Mouse (Mus musculus) heart, postnatal 0 days (tissue): ENCODE data around the gene Phactr1.

Experiments used
- CTCF ChIP-seq: IDR thresholded peaks from 2 replicates; pipeline ENCODE4 v1.5.1; 2016; ENCODE audit warnings: antibody characterized with exemption, control low read depth, low read depth
- EP300 ChIP-seq: IDR thresholded peaks from 2 replicates; pipeline ENCODE4 v1.6.1; 2016; ENCODE audit warnings: antibody characterized with exemption, low read depth

DNA sequence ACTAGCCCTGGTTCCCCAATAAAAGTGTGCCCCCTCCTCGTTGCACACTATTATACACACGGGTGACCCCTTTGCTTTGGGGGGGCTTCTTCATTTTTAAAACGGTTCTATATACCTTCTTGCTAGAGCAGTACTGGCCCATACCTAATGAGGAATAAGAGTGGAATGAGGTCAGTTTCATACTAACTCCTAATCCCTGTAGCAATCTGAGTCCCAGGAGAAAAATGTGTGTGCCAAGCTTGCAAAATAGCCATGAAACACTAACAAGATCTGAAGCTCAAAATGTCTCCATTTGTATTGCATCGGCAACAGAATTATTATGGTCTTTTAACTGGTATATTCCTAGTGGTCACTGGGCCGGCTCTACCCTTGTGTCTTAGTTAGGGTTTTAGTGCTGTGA is 207.3 kb downstream of the Phactr1 start:
- TF ChIP-seq EP300 (no peak), CTCF (no peak)
